Mouse (Mus musculus): Measurements from ENCODE around the gene Atp6v0a1. TPM values are rescaled to one million over a fixed set of nuclear protein-coding genes. Genes with fewer than 3 reads are reported as not detected.

Gene Atp6v0a1
- total and polyA plus RNA-seq, 3 experiments, result 77.4 to 92.6 (median 89.6) TPM

GRCm38 (mm10) chr11:101084811-101085210 is 75.6 kb downstream of the Atp6v0a1 start:
- intact Hi-C loops (cut with DNase I), result loop anchor here (5.0 kb wide), 1 partner anchor 357 kb away; the partner anchor contains the start of gene Rpl27
- DNase-seq, result no peak
- TF ChIP-seq CTCF (IDR thresholded peaks at IDR 0.05), result no peak
- no peak for TF ChIP-seq POLR2A (IDR thresholded peaks at IDR 0.05; ENCODE audit: insufficient read depth, low read depth, low read length)
- TF ChIP-seq EP300 (IDR thresholded peaks at IDR 0.05; ENCODE audit: insufficient read depth, low read depth, low read length), result no peak
- Histone ChIP-seq H3K79me2 (replicated peaks; ENCODE audit: control insufficient read depth, insufficient read depth, low read length) (no peaks in the 10 kb centered on the region), H3K27ac (no peak overlapping the region), H3K36me3 (ENCODE audit: control insufficient read depth, insufficient read depth, low read length) (no peaks in the 10 kb centered on the region), H3K4me3 (no peak overlapping the region), H3K4me1 (ENCODE audit: control insufficient read depth, insufficient read depth, low read length) (peaks cover 14% of the 10 kb centered on the region), H3K9ac (ENCODE audit: low read depth, low read length) (no peak overlapping the region), H3K27me3 (ENCODE audit: control insufficient read depth, insufficient read depth, low read length) (no peaks in the 10 kb centered on the region)
- WGBS, result 90% methylated on average over 12 of the region's 12 CpGs

GRCm38 (mm10) chr11:101085617-101086322 is 76.5 kb downstream of the Atp6v0a1 start:
- no peak for DNase-seq

GRCm38 (mm10) chr11:101086323-101086674 is 77.0 kb downstream of the Atp6v0a1 start:
- H3K36me3 ChIP-seq (ENCODE audit: control insufficient read depth, insufficient read depth, low read length), result no peaks in the 10 kb centered on the region
- peaks cover 14% of the 10 kb centered on the region for H3K4me1 ChIP-seq (ENCODE audit: control insufficient read depth, insufficient read depth, low read length)
- no peaks in the 10 kb centered on the region for H3K79me2 ChIP-seq (replicated peaks; ENCODE audit: control insufficient read depth, insufficient read depth, low read length)
- H3K4me3 ChIP-seq, result peak overlapping the region; percentile 72; the same call in 1 of the 2 replicates
- H3K9ac ChIP-seq (ENCODE audit: low read depth, low read length), result no peak overlapping the region
- H3K27me3 ChIP-seq (ENCODE audit: control insufficient read depth, insufficient read depth, low read length), result no peaks in the 10 kb centered on the region
- no peak for DNase-seq
- intact Hi-C loops (cut with DNase I), result loop anchor here (2.0 to 5.0 kb wide), 2 partner anchors 33 to 356 kb away; partner anchors contain the start of genes Retreg3, Rpl27 and Tubg1
- WGBS, result 60% methylated on average over 6 of the region's 6 CpGs
- TF ChIP-seq EP300 (IDR thresholded peaks at IDR 0.05; ENCODE audit: insufficient read depth, low read depth, low read length) (no peak), POLR2A (IDR thresholded peaks at IDR 0.05; ENCODE audit: insufficient read depth, low read depth, low read length) (no peak), CTCF (IDR thresholded peaks at IDR 0.05) (no peak)
- peak overlapping the region; percentile 91 for H3K27ac ChIP-seq

More at GRCm38 (mm10) chr11:101085617-101086322, 76.5 kb downstream of the Atp6v0a1 start:
- H3K27me3 ChIP-seq (ENCODE audit: control insufficient read depth, insufficient read depth, low read length), result no peaks in the 10 kb centered on the region
- H3K27ac ChIP-seq, result peak overlapping the region; percentile 91; the same call in 1 of the 2 replicates
- peaks cover 14% of the 10 kb centered on the region for H3K4me1 ChIP-seq (ENCODE audit: control insufficient read depth, insufficient read depth, low read length)
- 93% methylated on average over 18 of the region's 18 CpGs for WGBS
- no peak overlapping the region for H3K4me3 ChIP-seq
- no peak overlapping the region for H3K9ac ChIP-seq (ENCODE audit: low read depth, low read length)
- H3K36me3 ChIP-seq (ENCODE audit: control insufficient read depth, insufficient read depth, low read length), result no peaks in the 10 kb centered on the region
- no peaks in the 10 kb centered on the region for H3K79me2 ChIP-seq (replicated peaks; ENCODE audit: control insufficient read depth, insufficient read depth, low read length)
- TF ChIP-seq POLR2A (IDR thresholded peaks at IDR 0.05; ENCODE audit: insufficient read depth, low read depth, low read length) (no peak), EP300 (IDR thresholded peaks at IDR 0.05; ENCODE audit: insufficient read depth, low read depth, low read length) (no peak), CTCF (IDR thresholded peaks at IDR 0.05) (no peak)
- intact Hi-C loops (cut with DNase I), result loop anchor here (2.0 to 5.0 kb wide), 2 partner anchors 33 to 357 kb away; partner anchors contain the start of genes Retreg3, Rpl27 and Tubg1

GRCm38 (mm10) chr11:101086756-101087681 is 77.8 kb downstream of the Atp6v0a1 start, which contains the start of gene Mlx:
Gene Mlx (plus strand): TSS chr11:101087277.
- H3K79me2 ChIP-seq (replicated peaks; ENCODE audit: control insufficient read depth, insufficient read depth, low read length), result no peaks in the 10 kb centered on the region
- H3K9ac ChIP-seq (ENCODE audit: low read depth, low read length), result peak within 1 kb of the TSS; percentile 72
- no peaks in the 10 kb centered on the region for H3K27me3 ChIP-seq (ENCODE audit: control insufficient read depth, insufficient read depth, low read length)
- DNase-seq, result peak; percentile 88 to 93
- peak within 1 kb of the TSS; percentile 72 for H3K4me3 ChIP-seq
- peak; percentile 89 for TF ChIP-seq POLR2A (IDR thresholded peaks at IDR 0.05; ENCODE audit: insufficient read depth, low read depth, low read length)
- TF ChIP-seq EP300 (IDR thresholded peaks at IDR 0.05; ENCODE audit: insufficient read depth, low read depth, low read length), result peak; percentile 76
- no peak for TF ChIP-seq CTCF (IDR thresholded peaks at IDR 0.05)
- no peaks in the 10 kb centered on the region for H3K36me3 ChIP-seq (ENCODE audit: control insufficient read depth, insufficient read depth, low read length)
- H3K4me1 ChIP-seq (ENCODE audit: control insufficient read depth, insufficient read depth, low read length), result peaks cover 13% of the 10 kb centered on the region
- intact Hi-C loops (cut with DNase I), result loop anchor here (2.0 to 5.0 kb wide), 2 partner anchors 32 to 355 kb away; partner anchors contain the start of genes Retreg3, Rpl27 and Tubg1
- H3K27ac ChIP-seq, result peak within 1 kb of the TSS; percentile 91
- 2% methylated on average over 52 of the region's 52 CpGs for WGBS

- DNase-seq, result no peak
- peaks cover 13% of the 10 kb centered on the region for H3K4me1 ChIP-seq (ENCODE audit: control insufficient read depth, insufficient read depth, low read length)
- peak overlapping the region; percentile 72 for H3K4me3 ChIP-seq
- intact Hi-C loops (cut with DNase I), result loop anchor here (2.0 to 5.0 kb wide), 2 partner anchors 31 to 355 kb away; partner anchors contain the start of genes Retreg3, Rpl27 and Tubg1
- TF ChIP-seq EP300 (IDR thresholded peaks at IDR 0.05; ENCODE audit: insufficient read depth, low read depth, low read length), result no peak
- H3K27me3 ChIP-seq (ENCODE audit: control insufficient read depth, insufficient read depth, low read length), result no peaks in the 10 kb centered on the region
- H3K36me3 ChIP-seq (ENCODE audit: control insufficient read depth, insufficient read depth, low read length), result no peaks in the 10 kb centered on the region
- peak overlapping the region; percentile 72 for H3K9ac ChIP-seq (ENCODE audit: low read depth, low read length)
- 6% methylated on average over 8 of the region's 8 CpGs for WGBS
- H3K79me2 ChIP-seq (replicated peaks; ENCODE audit: control insufficient read depth, insufficient read depth, low read length), result no peaks in the 10 kb centered on the region
- peak overlapping the region; percentile 91 for H3K27ac ChIP-seq
Measured at GRCm38 (mm10) chr11:101087682-101088055, 78.4 kb downstream of the Atp6v0a1 start.
